Mouse (Mus musculus) urinary bladder, postnatal 4 days (tissue): ENCODE data around the gene Timp2.

Source experiments
- DNase-seq, 2 experiments: peaks; one replicate each; pipeline ENCODE4 v3.0.0; 2021 to 2022; ENCODE audit warnings: low spot score in 2 of 2

Gene Timp2

GRCm38 (mm10) chr11:118295026-118295425 lies 60.5 kb downstream of the Timp2 start:
- DNase-seq = no peak

- DNase-seq = no peak
Measured at GRCm38 (mm10) chr11:118292671-118293070, 62.9 kb downstream of the Timp2 start.

- peak; percentile 100 for DNase-seq
Measured at GRCm38 (mm10) chr11:118289999-118290889, 65.3 kb downstream of the Timp2 start, which contains the start of gene Usp36. Gene Usp36, minus strand, starts transcription at chr11:118290244.

GRCm38 (mm10) chr11:118289562-118289961 lies 66.0 kb downstream of the Timp2 start:
- DNase-seq = no peak

- no peak for DNase-seq
Measured at GRCm38 (mm10) chr11:118289037-118289511, 66.5 kb downstream of the Timp2 start.

- DNase-seq = no peak
Measured at GRCm38 (mm10) chr11:118287573-118287972, 68.0 kb downstream of the Timp2 start.

GRCm38 (mm10) chr11:118286434-118286833 lies 69.1 kb downstream of the Timp2 start:
- DNase-seq = no peak

GRCm38 (mm10) chr11:118285791-118286190 lies 69.7 kb downstream of the Timp2 start:
- no peak for DNase-seq

GRCm38 (mm10) chr11:118280218-118280617 lies 75.3 kb downstream of the Timp2 start:
- no peak for DNase-seq

- no peak for DNase-seq
Measured at GRCm38 (mm10) chr11:118276328-118276727, 79.2 kb downstream of the Timp2 start.

GRCm38 (mm10) chr11:118275092-118275491 lies 80.4 kb downstream of the Timp2 start:
- DNase-seq = no peak

- DNase-seq = no peak
Measured at GRCm38 (mm10) chr11:118269827-118270226, 85.7 kb downstream of the Timp2 start.

- DNase-seq = no peak
Measured at GRCm38 (mm10) chr11:118266666-118267046, 88.9 kb downstream of the Timp2 start.

GRCm38 (mm10) chr11:118266044-118266665 lies 89.4 kb downstream of the Timp2 start:
- DNase-seq = no peak

GRCm38 (mm10) chr11:118265621-118266020 lies 89.9 kb downstream of the Timp2 start:
- DNase-seq = no peak

- no peak for DNase-seq
Measured at GRCm38 (mm10) chr11:118263146-118263545, 92.4 kb downstream of the Timp2 start.

- no peak for DNase-seq
Measured at GRCm38 (mm10) chr11:118260081-118260480, 95.5 kb downstream of the Timp2 start.

- no peak for DNase-seq
Measured at GRCm38 (mm10) chr11:118259580-118259979, 96.0 kb downstream of the Timp2 start.

GRCm38 (mm10) chr11:118256371-118256770 lies 99.2 kb downstream of the Timp2 start:
- DNase-seq = no peak

- peak; percentile 54 to 76 for DNase-seq
Measured at GRCm38 (mm10) chr11:118254159-118254951, 101.2 kb downstream of the Timp2 start.

- DNase-seq = no peak
Measured at GRCm38 (mm10) chr11:118253447-118254158, 101.9 kb downstream of the Timp2 start.
